Mouse (Mus musculus): ENCODE results near the gene Ugt1a6b. TPM values are rescaled to one million over a fixed set of nuclear protein-coding genes. Genes with fewer than 3 reads are reported as not detected.
"Not testable (repeated sequence)": the region's sequence is repeated elsewhere in the genome, so short reads cannot be mapped to it uniquely, and the experiment has no call there.

Ugt1a6b gene
- under 1 TPM; 0.20 to 0.23 TPM for total RNA-seq (2021)
- long read RNA-seq, experiment 1, result 0 reads
- long read RNA-seq, experiment 2, result 0 reads

DNA sequence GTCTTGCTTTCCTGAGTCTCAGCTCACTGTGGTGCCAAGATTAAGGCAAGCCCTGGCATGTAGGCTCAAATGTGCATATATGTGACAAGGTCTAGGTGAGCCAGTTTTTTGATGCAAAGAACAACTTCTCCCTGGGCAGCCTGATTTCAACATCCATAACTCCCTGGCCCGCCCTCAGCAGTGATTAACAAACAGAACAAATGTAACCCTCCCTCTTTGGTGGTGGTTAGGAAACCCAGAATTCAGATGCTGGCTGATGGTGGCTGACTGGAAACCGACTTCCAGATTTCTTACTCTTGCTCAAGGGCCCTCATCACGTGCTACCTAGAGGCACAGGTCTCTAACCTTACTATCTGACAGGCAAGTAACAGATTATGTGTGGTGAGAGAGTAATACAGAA, at the start of gene Ugt1a6b:
Gene Ugt1a6b, plus strand, starts transcription at position 234 of the 400 bp plus-strand sequence.
- intact Hi-C loops (cut with DNase I); DNase-seq (ENCODE audit: low spot score in 2 of 2): not testable (repeated sequence)

DNA sequence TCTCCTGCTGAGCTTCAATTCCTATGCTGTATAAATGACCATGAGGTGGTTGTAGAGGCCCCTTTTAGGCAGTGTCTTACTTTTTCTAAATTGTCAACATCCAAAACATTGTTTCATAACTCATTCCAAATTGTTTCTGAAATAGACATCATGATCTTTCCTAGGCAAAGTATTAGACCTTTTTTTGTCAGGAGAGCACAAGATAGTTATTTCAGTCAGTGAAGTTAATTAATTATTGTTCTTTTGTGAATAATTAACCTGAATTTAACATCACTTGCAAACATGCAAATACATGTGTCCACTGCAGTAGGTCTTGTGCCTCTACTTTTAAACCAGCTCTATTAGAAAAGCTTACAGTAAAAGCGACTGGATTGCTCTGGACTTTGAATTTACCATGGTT, 48.0 kb upstream of the Ugt1a6b start, which contains the start of gene Ugt1a10:
Gene Ugt1a10, plus strand, starts transcription at position 301 of the 400 bp plus-strand sequence.
- no peak for DNase-seq (ENCODE audit: low spot score in 2 of 2)
- intact Hi-C loops (cut with DNase I), result no loop called here

DNA sequence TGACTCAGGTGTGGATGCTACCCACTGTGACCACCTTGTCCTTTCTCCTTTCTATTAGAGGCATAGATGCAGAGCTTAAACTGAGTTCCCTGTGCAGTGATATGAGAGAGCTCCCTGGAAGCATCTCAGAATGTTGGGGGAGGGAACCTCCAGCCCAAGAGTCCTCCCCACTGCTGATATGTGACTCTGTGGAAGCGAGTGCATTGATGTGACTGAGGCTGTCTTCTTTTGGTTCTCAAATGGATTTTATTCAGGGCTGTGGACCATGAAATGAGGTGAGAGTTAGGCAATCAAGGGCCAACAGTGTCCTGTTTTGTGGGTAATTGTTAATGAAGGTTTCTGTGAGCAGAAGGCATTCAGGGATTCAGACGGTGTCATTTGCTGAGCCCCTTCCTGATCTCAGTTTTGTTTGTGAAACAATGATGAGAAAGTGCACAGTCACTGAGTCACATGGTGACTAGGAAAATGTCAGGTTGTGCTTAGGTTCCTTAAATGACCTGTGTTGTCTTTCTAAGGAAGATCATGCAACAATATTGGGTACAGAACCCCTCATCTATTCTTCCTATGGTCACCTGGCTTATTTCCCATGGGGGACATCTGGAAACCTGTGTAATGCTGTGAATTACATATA, 36.5 kb upstream of the Ugt1a6b start:
- intact Hi-C loops (cut with DNase I), result not testable (repeated sequence)

DNA sequence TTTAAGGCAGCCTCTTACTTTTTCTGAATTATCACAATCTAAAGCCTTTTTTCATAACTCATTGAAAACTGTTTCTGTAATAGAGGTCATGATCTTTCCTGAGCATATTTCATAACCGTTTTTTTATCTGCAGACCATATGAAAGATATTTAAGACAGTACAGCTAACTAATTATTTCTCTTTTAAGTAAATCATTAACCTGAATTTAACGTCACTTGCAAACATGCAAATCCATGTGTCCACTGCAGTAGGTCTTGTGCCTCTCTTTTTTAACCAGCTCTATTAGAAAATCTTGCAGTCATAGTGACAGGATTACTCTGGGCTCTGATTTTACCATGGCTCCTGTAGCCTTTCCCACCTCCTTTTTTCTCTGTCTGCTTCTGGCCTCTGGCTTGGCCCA, 32.6 kb upstream of the Ugt1a6b start, which contains the start of gene Ugt1a9:
Gene Ugt1a9, plus strand, starts transcription at position 306 of the 400 bp plus-strand sequence.
- no peak for DNase-seq (ENCODE audit: low spot score in 2 of 2)
- intact Hi-C loops (cut with DNase I), result no loop called here

More for the DNA sequence above, 36.5 kb upstream of the Ugt1a6b start:
- not testable (repeated sequence) for DNase-seq (ENCODE audit: low spot score in 2 of 2)

DNA sequence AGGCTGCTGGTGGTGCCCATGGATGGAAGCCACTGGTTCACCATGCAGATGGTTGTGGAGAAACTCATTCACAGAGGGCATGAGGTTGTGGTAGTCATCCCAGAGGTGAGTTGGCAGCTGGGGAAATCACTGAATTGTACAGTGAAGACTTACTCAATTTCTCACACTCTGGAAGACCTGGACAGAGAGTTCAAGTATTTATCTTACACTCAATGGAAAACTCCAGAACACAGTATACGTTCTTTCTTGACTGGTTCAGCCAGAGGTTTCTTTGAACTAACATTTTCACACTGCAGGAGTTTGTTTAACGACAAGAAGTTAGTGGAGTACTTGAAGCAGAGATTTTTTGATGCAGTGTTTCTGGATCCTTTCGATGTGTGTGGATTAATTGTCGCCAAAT, 32.1 kb upstream of the Ugt1a6b start:
- intact Hi-C loops (cut with DNase I), result no loop called here
- DNase-seq (ENCODE audit: low spot score in 2 of 2), result no peak

DNA sequence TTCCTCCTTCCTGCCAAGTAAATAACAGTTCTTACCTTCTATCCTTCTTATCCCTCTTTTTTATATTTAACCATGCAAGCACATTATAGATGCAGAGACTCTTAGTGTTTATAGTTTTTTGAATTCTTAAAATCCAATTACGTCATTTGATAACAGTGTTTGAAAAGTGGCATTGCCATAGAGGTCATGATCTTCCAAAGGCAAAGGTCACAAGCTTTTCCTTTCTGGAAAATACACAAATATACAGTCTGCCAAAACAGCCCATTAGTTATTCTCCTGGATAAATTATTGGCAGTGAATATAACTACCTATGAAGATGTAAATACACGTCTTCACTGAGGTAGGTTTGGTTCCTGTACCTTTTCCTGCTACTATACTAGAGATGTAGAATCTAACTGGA, 28.6 kb upstream of the Ugt1a6b start:
- intact Hi-C loops (cut with DNase I), result no loop called here
- no peak for DNase-seq (ENCODE audit: low spot score in 2 of 2)

DNA sequence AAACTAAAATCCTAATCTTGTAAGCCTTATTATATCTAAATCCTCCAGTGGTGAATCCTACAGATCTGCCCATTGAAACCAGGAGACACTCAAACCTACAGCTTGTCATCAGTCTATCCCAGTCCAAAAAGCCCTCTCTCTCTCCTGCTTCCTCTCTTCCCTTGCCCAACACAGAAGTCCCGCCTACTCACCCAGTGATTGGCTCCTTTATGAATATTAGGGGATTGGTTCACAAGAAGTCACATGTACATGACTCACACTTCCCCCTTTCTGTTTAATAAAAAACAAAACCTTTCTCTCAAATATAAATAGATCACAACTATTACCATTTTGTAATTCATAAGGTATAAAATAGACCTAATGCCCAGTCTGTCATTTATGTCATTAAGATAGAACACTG, 25.9 kb upstream of the Ugt1a6b start:
- intact Hi-C loops (cut with DNase I), result no loop called here

DNA sequence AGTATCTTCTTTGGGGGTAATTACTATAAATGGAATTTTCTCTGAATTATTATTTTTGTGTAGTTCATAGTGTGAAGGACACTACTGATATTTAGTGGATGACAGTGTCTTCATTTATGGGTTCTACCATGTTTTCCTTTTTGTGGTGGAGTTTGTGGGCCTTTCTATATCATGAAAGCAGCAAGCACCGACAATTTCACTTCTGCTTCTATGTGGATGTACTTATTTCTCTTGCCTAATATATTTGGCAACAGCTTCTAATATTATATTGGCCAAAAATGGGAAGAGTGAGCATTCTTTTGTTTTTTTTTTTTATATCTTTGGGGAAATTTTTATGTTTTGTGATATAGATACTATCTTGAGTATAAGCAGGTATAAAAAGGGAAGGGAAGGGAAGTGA, 21.4 kb upstream of the Ugt1a6b start:
- DNase-seq (ENCODE audit: low spot score in 2 of 2), result no peak
- intact Hi-C loops (cut with DNase I), result no loop called here

More for the DNA sequence above, 25.9 kb upstream of the Ugt1a6b start:
- no peak for DNase-seq (ENCODE audit: low spot score in 2 of 2)

DNA sequence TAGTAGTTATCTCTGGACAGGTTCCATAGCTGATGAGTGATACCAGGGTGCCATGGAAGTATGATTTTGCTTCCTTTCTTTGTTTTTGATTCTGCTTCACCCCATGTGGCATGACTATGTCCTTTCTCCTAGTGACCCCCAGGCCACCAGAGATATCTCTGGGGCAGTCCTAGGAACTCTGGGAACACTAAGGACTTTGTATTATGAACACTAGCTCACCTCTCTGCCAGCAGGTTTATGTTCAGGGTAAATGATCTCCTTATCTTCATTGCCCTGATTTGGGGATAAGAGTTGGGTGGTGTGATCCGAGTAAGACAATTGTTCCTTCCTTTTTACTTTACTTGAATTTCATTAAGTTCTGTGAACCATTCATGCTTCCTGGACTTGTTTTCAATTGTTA, 16.9 kb upstream of the Ugt1a6b start:
- no peak for DNase-seq (ENCODE audit: low spot score in 2 of 2)
- intact Hi-C loops (cut with DNase I), result no loop called here

DNA sequence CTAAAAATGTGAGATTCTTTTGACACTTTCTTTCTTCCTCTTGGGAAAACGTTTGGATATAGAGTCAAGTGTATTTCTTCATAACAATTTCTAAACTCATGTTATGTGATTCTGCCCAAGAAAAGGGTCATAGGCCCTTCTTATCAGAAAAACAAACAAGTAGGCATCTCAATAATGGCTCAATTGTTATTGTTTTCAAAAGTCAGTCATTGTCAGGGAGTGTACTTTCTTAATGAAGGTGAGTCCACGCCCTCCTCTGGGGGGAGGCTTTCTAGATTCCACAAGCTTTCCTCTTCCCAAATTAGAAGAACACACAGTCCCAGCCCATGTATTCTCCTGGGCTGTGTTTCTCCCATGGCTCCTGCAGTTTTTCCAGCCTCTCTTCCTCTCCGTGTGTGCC, 15.5 kb upstream of the Ugt1a6b start, which contains the start of gene Ugt1a8:
Gene Ugt1a8, plus strand, starts transcription at position 301 of the 400 bp plus-strand sequence.
- intact Hi-C loops (cut with DNase I), result no loop called here

DNA sequence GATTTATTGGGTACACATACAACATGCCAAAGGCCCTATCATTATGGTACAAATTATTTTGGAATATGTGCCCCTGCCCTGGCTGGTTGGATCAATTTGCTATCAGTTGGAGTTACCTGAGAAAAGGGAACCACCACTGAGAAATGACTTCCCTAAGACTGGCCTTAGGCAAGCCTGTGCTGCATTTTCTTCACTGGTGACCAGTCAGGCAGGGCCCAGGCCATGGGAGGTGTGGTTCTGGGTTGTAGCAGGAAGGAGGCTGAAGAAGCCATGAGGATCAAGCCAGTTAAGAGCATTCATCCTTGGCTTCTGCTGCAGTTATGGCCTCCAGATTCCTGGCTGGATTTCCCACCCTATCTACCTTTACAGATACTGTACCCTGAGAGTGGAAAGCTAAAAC, 10.7 kb upstream of the Ugt1a6b start:
- intact Hi-C loops (cut with DNase I), result no loop called here
- no peak for DNase-seq (ENCODE audit: low spot score in 2 of 2)

More for the DNA sequence above, 15.5 kb upstream of the Ugt1a6b start, which contains the start of gene Ugt1a8:
- DNase-seq (ENCODE audit: low spot score in 2 of 2), result no peak

DNA sequence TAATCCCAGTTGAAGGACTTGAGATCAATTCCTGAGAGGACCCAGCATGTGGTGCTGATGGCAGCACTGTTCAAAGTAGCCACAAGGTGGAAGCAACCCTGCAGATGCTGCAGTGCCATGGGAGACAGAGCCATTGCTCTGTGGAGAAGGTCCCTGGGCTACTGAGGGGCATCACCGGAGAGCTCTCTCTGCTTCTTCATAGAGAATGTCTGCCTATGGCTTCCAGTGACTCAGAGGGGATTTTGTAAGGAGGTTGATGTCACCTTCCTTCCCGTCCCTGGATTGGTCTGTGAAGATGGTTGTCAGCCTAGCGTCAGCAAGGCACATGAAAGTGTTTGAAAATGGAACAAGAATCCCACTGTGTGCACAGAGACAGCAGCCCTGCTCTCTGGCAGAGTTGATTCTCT, 8.8 kb upstream of the Ugt1a6b start:
- peak in 1 of 2 experiments; percentile 7 for DNase-seq (ENCODE audit: low spot score in 2 of 2)
- intact Hi-C loops (cut with DNase I), result not testable (repeated sequence)

DNA sequence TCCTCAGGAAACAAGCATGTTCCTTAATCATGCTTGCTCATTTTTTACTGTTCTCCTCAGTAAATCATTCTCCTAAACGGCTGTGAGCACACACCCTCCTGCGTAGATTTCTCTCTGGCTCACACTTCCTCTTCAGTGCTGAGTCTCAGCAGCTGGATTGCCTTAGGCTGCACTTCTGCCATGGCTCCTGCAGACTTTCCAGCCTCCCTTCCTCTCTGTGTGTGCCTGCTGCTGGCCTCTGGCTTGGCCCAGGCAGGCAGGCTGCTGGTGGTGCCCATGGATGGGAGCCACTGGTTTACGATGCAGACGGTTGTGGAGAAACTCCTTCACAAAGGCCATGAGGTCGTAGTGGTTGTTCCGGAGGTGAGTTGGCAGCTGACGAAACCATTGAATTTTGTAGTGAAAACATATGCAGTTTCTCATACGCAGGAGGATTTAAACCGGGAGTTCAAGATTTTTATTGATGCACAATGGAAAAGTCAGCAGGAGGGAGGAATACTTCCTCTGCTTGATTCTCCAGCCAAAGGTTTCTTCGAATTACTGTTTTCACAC, 8.0 kb upstream of the Ugt1a6b start, which contains the start of gene Ugt1a7c:
Gene Ugt1a7c, plus strand, starts transcription at position 122 of the 552 bp plus-strand sequence.
- intact Hi-C loops (cut with DNase I), result no loop called here

DNA sequence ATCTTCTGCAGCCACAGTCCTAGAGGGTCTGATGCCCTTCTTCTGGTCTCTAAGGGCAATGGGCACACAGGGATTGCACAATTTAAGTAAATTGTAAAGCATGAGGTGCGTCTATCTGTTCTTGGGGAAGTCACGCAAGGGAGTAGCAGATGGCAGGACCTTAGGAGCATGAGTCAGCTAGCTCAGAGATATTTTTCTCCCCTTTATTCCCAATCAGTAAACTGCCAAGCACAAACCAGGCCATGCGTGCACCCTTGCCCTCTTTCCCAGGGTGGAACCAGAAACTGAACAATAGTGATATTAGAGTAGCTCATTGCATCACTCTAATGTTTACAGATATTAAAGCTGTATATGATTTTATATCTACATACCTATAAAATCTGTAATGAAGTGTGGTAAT, 4.5 kb upstream of the Ugt1a6b start:
- intact Hi-C loops (cut with DNase I); DNase-seq (ENCODE audit: low spot score in 2 of 2): not testable (repeated sequence)

More for the DNA sequence above, 8.0 kb upstream of the Ugt1a6b start, which contains the start of gene Ugt1a7c:
- peak in 1 of 2 experiments; percentile 6 for DNase-seq (ENCODE audit: low spot score in 2 of 2)

DNA sequence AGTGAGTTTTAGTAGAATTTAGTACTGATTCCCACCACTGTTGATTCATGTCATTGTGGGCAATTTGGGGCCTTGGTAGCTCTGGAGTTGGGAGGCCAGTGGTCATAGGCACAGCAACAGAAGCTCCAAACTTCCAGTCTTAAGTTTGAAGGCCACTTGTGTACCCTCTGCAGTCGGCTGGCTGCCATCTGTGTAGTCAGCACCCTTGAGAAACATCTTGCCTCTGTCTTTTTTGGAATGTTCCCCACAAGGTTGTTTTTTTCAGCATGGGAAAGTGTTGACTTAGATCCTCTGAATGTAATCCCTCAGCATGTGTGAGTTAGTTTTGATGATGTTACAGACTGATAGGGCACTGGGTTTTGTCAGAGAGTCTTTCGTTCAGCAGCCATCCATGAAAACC, 3.4 kb upstream of the Ugt1a6b start:
- DNase-seq (ENCODE audit: low spot score in 2 of 2); intact Hi-C loops (cut with DNase I): not testable (repeated sequence)

DNA sequence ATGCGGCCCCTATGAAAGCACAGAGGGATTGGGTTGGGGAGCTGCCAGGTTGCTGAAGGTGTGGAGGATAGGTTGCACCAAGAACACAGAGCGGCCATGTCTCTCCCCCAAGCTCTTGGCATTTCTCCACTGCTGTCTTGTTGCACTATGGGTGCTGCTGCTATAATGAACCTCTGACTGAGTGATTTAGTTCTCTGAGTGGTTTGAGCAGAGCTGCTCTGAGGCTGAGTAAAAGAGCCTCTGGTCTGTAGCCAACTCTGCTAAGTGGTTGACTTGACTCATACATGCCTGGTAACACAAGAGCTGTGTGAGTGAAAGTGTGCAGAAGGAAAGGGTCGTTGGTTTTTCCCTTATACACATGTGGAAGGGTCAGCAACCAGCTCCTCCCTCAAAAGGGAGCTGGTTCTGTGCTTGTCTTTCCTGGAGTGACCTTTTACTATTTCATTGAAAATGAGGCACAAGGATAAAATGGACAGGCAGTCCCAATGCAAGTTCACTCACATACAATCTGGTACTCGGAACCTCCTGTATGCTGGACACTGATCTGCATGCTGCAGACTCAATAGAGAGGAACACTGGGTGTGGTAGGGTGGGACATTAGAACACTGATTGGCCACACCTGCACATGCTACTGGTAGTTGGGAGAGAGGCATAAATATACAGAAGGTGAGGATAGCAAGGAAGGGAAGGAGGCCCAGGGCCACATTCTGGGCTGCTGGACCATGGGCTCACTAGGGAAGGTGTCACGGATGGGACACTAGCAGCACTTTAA, 831 bp downstream of the Ugt1a6b start:
- not testable (repeated sequence) for DNase-seq (ENCODE audit: low spot score in 2 of 2)

DNA sequence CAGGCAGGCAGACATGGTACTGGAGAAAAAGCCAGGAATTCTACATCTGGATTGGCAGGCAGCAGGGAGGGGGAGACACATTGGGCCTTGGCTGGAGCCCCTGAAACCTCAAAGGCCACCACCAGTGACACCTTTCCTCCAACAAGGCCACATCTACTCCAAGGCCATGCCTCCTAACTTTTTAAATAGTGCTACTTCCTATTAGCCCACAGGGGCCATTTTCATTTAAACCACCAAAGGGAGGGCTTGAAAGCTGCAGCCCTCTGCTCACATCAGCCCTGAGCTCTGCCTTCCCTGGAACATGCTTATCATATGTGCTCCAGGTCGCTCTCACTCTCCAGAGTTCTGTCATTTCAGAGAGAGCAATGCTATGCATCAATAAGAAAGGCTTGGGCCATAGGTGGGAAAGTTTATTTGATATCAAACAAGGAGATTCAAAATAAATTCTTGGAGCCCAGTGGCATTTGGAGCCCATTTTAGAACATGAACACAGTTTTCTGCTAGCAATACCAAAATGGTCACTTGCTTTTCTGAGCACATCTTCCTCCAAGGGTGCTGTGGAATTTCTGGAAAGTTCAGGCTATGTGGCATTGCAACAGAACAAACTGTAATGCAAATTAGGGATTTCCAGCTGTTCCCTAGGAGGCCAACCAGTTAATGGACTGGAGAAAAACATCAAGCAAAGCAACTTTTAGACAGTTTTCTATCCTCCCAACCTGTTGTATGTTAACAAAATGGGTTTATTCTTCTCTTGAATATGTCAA, 1.8 kb downstream of the Ugt1a6b start:
- intact Hi-C loops (cut with DNase I), result no loop called here
- DNase-seq (ENCODE audit: low spot score in 2 of 2), result no peak

More for the DNA sequence above, 831 bp downstream of the Ugt1a6b start:
- intact Hi-C loops (cut with DNase I), result not testable (repeated sequence)

DNA sequence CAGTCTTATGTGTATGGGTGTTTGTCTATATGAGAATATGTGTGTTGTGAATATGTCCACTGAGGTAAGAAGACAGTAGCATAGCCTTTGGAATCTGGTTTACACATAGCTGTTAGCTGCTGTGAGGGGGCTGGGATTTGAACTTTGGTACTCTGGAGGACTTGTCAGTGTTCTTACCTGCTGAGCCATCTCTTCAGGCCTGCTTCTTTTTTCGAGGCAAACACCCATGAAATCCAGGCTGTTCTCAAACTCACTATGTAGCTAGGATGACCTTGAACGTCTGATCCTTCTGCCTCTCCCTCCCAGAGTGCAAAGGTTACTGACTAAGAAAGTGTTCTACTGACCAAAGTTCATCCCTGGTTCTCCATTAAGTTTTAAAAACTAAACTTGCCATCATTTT, 2.6 kb downstream of the Ugt1a6b start:
- intact Hi-C loops (cut with DNase I), result no loop called here
- no peak for DNase-seq (ENCODE audit: low spot score in 2 of 2)

DNA sequence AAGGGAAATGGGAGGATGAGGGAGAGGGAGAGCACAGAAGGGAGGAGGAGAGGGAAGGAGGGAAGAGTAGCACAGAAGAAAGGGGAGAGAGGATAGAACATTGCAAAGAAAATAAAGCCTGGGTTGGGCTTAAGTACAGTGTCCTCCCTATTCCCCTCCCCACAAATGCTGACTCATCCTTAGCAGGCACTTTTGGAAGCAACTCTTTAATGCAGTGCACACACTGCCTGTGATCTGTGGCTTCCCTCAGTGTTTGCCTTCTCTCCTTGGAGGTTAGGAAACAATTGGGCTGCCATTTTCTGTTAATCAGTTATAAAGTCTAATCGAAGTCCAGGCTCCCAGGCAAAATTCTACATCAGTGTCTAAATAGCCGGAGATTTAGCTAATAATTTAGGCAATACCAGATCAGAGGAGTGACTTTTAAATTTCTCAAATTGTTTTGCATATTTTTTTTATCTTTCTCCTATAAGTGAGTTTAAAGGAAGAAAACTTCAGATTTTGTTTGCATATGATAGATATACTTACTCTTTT, 6.0 kb downstream of the Ugt1a6b start:
- DNase-seq (ENCODE audit: low spot score in 2 of 2); intact Hi-C loops (cut with DNase I): not testable (repeated sequence)

All from left cerebral cortex, postnatal 14 days (tissue).